Mouse (Mus musculus): ENCODE results near the gene Slco2b1.

GRCm38 (mm10) chr7:99708301-99708721, 2.8 kb downstream of the Slco2b1 start:
- TF ChIP-seq POLR2A (IDR thresholded peaks at IDR 0.05; ENCODE audit: low read depth, low read length) = no peak
- TF ChIP-seq CTCF (IDR thresholded peaks at IDR 0.05; ENCODE audit: extremely low read depth, insufficient read length, insufficient replicate concordance, low read depth, low read length) = no peak
